Mouse (Mus musculus) ES-E14 (cell line): ENCODE measurements around the gene Ccn5.

Experiments
- CHD2 ChIP-seq: IDR thresholded peaks from 2 replicates; pipeline ENCODE4 v1.6.1; 2014; ENCODE audit warnings: mild to moderate bottlenecking, low read depth, low read length, inconsistent platforms
- HCFC1 ChIP-seq: IDR thresholded peaks from 2 replicates; pipeline ENCODE4 v1.6.1; 2012; ENCODE audit warnings: low read length, inconsistent platforms, borderline replicate concordance; ENCODE audit not compliant: insufficient read depth
- ZC3H11A ChIP-seq: IDR thresholded peaks from 2 replicates; pipeline ENCODE4 v1.6.1; 2012; ENCODE audit warnings: low read depth, mild to moderate bottlenecking, inconsistent platforms, low read length, borderline replicate concordance
- ZNF384 ChIP-seq: IDR thresholded peaks from 2 replicates; pipeline ENCODE4 v1.6.1; 2012; ENCODE audit warnings: low read depth, low read length, inconsistent platforms

GRCm38 (mm10) chr2:163788484-163788883, 32.2 kb upstream of the Ccn5 start:
- TF ChIP-seq ZNF384 (no peak), HCFC1 (no peak), ZC3H11A (no peak), CHD2 (no peak)
